Mouse (Mus musculus) spleen, adult 2 months (tissue): ENCODE measurements around the gene Cdc37l1. TPM values are rescaled to one million over a fixed set of nuclear protein-coding genes. Genes with fewer than 3 reads are reported as not detected.

Source experiments
- DNase-seq, 2 experiments: peaks; one replicate each; pipeline versions ENCODE4 v3.0.0 to v3.0.0-alpha.2; 2012 to 2021; ENCODE audit warnings: low spot score in 2 of 2, low read depth in 1 of 2
- H3K27ac ChIP-seq: fragments of 200-500 bp; 2 replicates; pipeline ENCODE4 v1.5.1; 2012; ENCODE audit warnings: low read length, inconsistent platforms; ENCODE audit not compliant: insufficient read depth
- H3K27me3 ChIP-seq: fragments of 200-500 bp; 2 replicates; pipeline ENCODE4 v1.6.1; 2012; ENCODE audit warnings: mild to moderate bottlenecking, moderate library complexity, low read length, inconsistent platforms; ENCODE audit not compliant: control insufficient read depth, insufficient read depth
- H3K36me3 ChIP-seq: fragments of 200-500 bp; 2 replicates; pipeline ENCODE4 v1.6.1; 2012; ENCODE audit warnings: mild to moderate bottlenecking, low read length, inconsistent platforms; ENCODE audit not compliant: control insufficient read depth, insufficient read depth
- H3K4me1 ChIP-seq: fragments of 200-500 bp; 2 replicates; pipeline ENCODE4 v1.6.1; 2011; ENCODE audit warnings: inconsistent platforms; ENCODE audit not compliant: control insufficient read depth, insufficient read depth, insufficient read length
- H3K4me3 ChIP-seq: fragments of 200-500 bp; 2 replicates; pipeline ENCODE4 v1.5.1; 2011; ENCODE audit warnings: mild to moderate bottlenecking, inconsistent platforms; ENCODE audit not compliant: insufficient read depth, insufficient read length; ENCODE audit errors: extremely low read depth
- CTCF ChIP-seq: fragments of 200-500 bp; IDR thresholded peaks from 2 replicates; pipeline ENCODE4 v1.5.1; 2011; ENCODE audit warnings: mild to moderate bottlenecking, inconsistent platforms; ENCODE audit not compliant: insufficient read depth, insufficient read length, insufficient replicate concordance; ENCODE audit errors: extremely low read depth
- POLR2A ChIP-seq: fragments of 200-500 bp; IDR thresholded peaks from 2 replicates; pipeline ENCODE4 v1.6.1; 2011; ENCODE audit warnings: low read depth, low read length, inconsistent platforms
- WGBS: fragments of 180-500 bp; shearing (Covaris S2); methylation state at CpG from one replicate; pipeline ENCODE4 v1.1.7; 2018; 5-methylcytosine and 5-hydroxymethylcytosine counted together
- polyA plus RNA-seq: library from polyadenylated mRNA; depleted of rRNA; stranded (reverse); fragments of >200 nt; gene quantifications from 2 replicates; pipeline ENCODE4 v1.2.3, GENCODE M21; 2012

Gene Cdc37l1
- polyA plus RNA-seq, 1 experiment, result 7.3 TPM

DNA sequence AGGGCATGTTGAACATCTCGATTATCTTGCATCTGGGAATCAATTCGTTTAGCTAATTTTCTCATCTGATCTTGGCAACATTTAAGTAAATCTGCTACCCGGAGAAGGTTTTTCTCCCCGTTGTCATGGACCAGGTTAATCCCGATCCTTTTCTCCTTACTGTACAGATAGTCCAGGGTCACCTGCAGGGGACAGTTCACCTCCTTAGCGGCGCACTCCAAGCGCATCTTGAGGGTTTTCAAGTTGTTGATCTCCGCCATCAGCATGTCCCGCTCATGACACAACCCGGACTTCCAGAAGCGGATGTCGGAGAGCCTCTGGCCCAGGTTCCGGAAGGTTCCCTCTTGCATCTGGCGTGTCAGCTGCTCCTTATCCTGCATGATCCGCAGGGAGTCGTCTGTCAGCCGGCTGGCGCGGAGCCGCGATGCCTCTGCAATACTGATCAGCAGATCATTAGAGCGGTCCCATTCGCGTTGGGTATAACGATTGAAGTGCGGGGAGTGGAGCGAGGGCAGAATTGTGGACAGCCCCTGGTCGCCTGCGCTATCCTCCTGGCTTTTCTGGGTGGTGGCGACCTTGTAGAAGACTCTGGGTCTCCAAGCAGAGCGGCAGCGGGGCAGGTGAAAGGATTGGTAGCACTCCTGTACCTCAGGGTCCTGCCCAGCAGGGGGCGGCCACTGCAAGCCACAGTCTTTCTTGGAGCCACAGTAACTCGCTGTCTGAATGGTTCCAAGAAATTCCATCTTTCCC, 15.1 kb upstream of the Cdc37l1 start:
- Histone ChIP-seq H3K4me3 (peak overlapping the region; percentile 33; the same call in 1 of the 2 replicates), H3K36me3 (peaks cover 1% of the 10 kb centered on the region; the same call in 1 of the 2 replicates)
- TF ChIP-seq POLR2A (no peak), CTCF (peak; percentile 88)

GRCm38 (mm10) chr19:28982617-28983016, 7.5 kb upstream of the Cdc37l1 start:
- Histone ChIP-seq H3K27ac (no peak overlapping the region), H3K36me3 (no peaks in the 10 kb centered on the region), H3K4me1 (no peaks in the 10 kb centered on the region), H3K4me3 (no peak overlapping the region), H3K27me3 (no peaks in the 10 kb centered on the region)
- no peak for DNase-seq
- TF ChIP-seq POLR2A (no peak), CTCF (no peak)
- WGBS, result 82% methylated on average over 7 of the region's 7 CpGs

More for the DNA sequence above, 15.1 kb upstream of the Cdc37l1 start:
- WGBS, result 37% methylated on average over 35 of the region's 35 CpGs
- Histone ChIP-seq H3K27me3 (no peaks in the 10 kb centered on the region), H3K4me1 (no peaks in the 10 kb centered on the region), H3K27ac (no peak overlapping the region)
- peak in 1 of 2 experiments; percentile 77 for DNase-seq

GRCm38 (mm10) chr19:28989515-28989914, 637 bp upstream of the Cdc37l1 start:
- WGBS, result 46% methylated on average over 8 of the region's 8 CpGs

GRCm38 (mm10) chr19:28990590-28991221, 554 bp downstream of the Cdc37l1 start:
- peaks cover 7% of the 10 kb centered on the region for H3K36me3 ChIP-seq
- peak overlapping the region; percentile 80 for H3K4me3 ChIP-seq
- peaks cover 7% of the 10 kb centered on the region; the same call in 1 of the 2 replicates for H3K4me1 ChIP-seq
- H3K27me3 ChIP-seq, result no peaks in the 10 kb centered on the region
- no peak for TF ChIP-seq CTCF
- no peak for TF ChIP-seq POLR2A
- peak in 1 of 2 experiments; percentile 1 for DNase-seq
- peak overlapping the region; percentile 75 for H3K27ac ChIP-seq
- WGBS, result under 1% methylated on average over 41 of the region's 41 CpGs

More at GRCm38 (mm10) chr19:28989515-28989914, 637 bp upstream of the Cdc37l1 start:
- Histone ChIP-seq H3K27me3 (no peaks in the 10 kb centered on the region), H3K4me1 (peaks cover 7% of the 10 kb centered on the region; the same call in 1 of the 2 replicates), H3K36me3 (peaks cover under 1% of the 10 kb centered on the region; the same call in 1 of the 2 replicates), H3K4me3 (peak overlapping the region; percentile 80), H3K27ac (no peak overlapping the region)
- TF ChIP-seq POLR2A, result no peak
- no peak for TF ChIP-seq CTCF
- no peak for DNase-seq

GRCm38 (mm10) chr19:28991391-28991790, 1.2 kb downstream of the Cdc37l1 start:
- H3K27ac ChIP-seq, result no peak overlapping the region
- peaks cover 8% of the 10 kb centered on the region for H3K36me3 ChIP-seq
- TF ChIP-seq CTCF, result no peak
- TF ChIP-seq POLR2A, result no peak
- peaks cover 7% of the 10 kb centered on the region; the same call in 1 of the 2 replicates for H3K4me1 ChIP-seq
- peak overlapping the region; percentile 80 for H3K4me3 ChIP-seq
- H3K27me3 ChIP-seq, result no peaks in the 10 kb centered on the region
- WGBS, result 63% methylated on average over 5 of the region's 5 CpGs
- no peak for DNase-seq

GRCm38 (mm10) chr19:28994870-28995269, 4.7 kb downstream of the Cdc37l1 start:
- Histone ChIP-seq H3K36me3 (peaks cover 12% of the 10 kb centered on the region), H3K27ac (no peak overlapping the region), H3K27me3 (no peaks in the 10 kb centered on the region), H3K4me1 (peaks cover 3% of the 10 kb centered on the region; the same call in 1 of the 2 replicates), H3K4me3 (no peak overlapping the region)
- DNase-seq, result no peak
- TF ChIP-seq POLR2A (no peak), CTCF (no peak)
- WGBS, result 86% methylated on average over 7 of the region's 7 CpGs
